Mouse (Mus musculus) ES-Bruce4 (cell line): ENCODE measurements around the gene Wrap73.

Source experiments
- CTCF ChIP-seq: IDR thresholded peaks from one replicate; pipeline ENCODE4 v1.8.1; 2011; ENCODE audit warnings: low read depth, low read length
- EP300 ChIP-seq: IDR thresholded peaks from 2 replicates; pipeline ENCODE4 v1.6.1; 2011; ENCODE audit warnings: low read depth, low read length; ENCODE audit not compliant: insufficient read depth
- POLR2A ChIP-seq: IDR thresholded peaks from one replicate; pipeline ENCODE4 v1.8.1; 2011; ENCODE audit warnings: low read length; ENCODE audit not compliant: insufficient read depth

DNA sequence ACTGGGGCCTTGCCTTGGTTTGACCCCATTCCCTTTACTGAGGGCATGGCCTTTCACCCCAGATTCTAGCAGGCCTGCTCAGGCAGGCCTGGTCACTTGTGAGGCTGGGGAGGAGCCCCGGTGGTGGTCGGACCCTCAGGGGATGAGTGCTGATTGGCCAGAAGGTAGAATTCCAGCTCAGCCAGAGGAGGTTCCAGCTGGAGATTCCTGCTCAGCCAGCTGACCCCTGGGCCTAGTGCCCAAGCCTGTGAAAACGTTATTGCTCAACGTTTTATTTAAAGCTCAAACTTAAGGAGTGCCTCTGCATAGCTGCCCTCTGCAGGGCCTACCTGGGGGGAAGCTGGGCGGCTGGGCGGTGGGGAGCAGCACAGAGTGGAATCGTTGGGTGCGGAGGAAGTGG lies 35.1 kb downstream of the Wrap73 start:
- TF ChIP-seq CTCF (no peak), POLR2A (no peak), EP300 (no peak)
